In genomic region chr10:60418137-60418536, GRCm38 (mm10) we compare ENCODE assay signal across 8 mouse cellular contexts. TPM values are rescaled to one million over a fixed set of nuclear protein-coding genes. Genes with fewer than 3 reads are reported as not detected.
A peak's percentile ranks its signal among the peaks of the same experiment; 100 is the strongest.
DNase-seq lines count a peak whose midpoint lies in the region; ATAC-seq and TF ChIP-seq lines count a peak whose summit lies in the region.
"Had no signal": no experiment of that assay in that cellular context is flagged by ENCODE, and none has a peak within 500 bp of the region (broad histone marks: within the 10 kb centered on the region; RNA-seq: fewer than 3 reads in every experiment).

No protein-coding gene starts in this region.

- peak; percentile 63 for DNase-seq in ES-E14 (ENCODE audit: low read depth, low spot score)
- peak; percentile 54 for DNase-seq in adrenal gland, adult 2 months
- DNase-seq in embryo, embryonic 11 days: peak; percentile 79
- peak; percentile 59 for DNase-seq in heart, postnatal 0 days (ENCODE audit: low spot score)
- DNase-seq in layer of hippocampus, postnatal 14 days (ENCODE audit: low spot score in 2 of 2): peak; percentile 63 to 71
- DNase-seq in midbrain, embryonic 11.5 days (ENCODE audit: low spot score, missing footprints): peak; percentile 97
- peak; percentile 31 for DNase-seq in spleen, adult 12 weeks (ENCODE audit: low spot score)

- TF ChIP-seq EP300 in heart, postnatal 0 days (IDR thresholded peaks at IDR 0.05; ENCODE audit: low read depth): no peak

- no peak overlapping the region for H3K27ac ChIP-seq in ES-E14 (ENCODE audit: insufficient read depth, low read depth, low read length, poor library complexity, severe bottlenecking)
- no peak overlapping the region for H3K27ac ChIP-seq in heart, postnatal 0 days (ENCODE audit: low read depth)
- no peak overlapping the region for H3K27ac ChIP-seq in midbrain, embryonic 11.5 days (ENCODE audit: low read depth, low read length)
- H3K27ac ChIP-seq: limb, embryonic 15.5 days had no signal

- H3K9ac ChIP-seq in ES-E14 (ENCODE audit: insufficient read depth, low read depth, low read length, poor library complexity, severe bottlenecking): no peak overlapping the region
- no peak overlapping the region for H3K9ac ChIP-seq in heart, postnatal 0 days (replicated peaks; ENCODE audit: low read depth, low read length)
- H3K9ac ChIP-seq in midbrain, embryonic 11.5 days (ENCODE audit: low read length): no peak overlapping the region
- H3K9ac ChIP-seq: limb, embryonic 15.5 days had no signal

- no peak overlapping the region for H3K4me2 ChIP-seq in heart, postnatal 0 days (ENCODE audit: low read depth, low read length)
- no peak overlapping the region for H3K4me2 ChIP-seq in midbrain, embryonic 11.5 days
- H3K4me2 ChIP-seq: limb, embryonic 15.5 days had no signal

- H3K4me3 ChIP-seq in ES-E14 (ENCODE audit: insufficient read depth in 1 of 2, low read depth in 1 of 2, low read length in 2 of 2, poor library complexity in 1 of 2, severe bottlenecking in 1 of 2): no peak overlapping the region
- no peak overlapping the region for H3K4me3 ChIP-seq in heart, postnatal 0 days (ENCODE audit: low read depth, low read length)
- H3K4me3 ChIP-seq in midbrain, embryonic 11.5 days (ENCODE audit: low read depth, low read length): no peak overlapping the region
- H3K4me3 ChIP-seq: limb, embryonic 15.5 days had no signal

- peak; percentile 76 for TF ChIP-seq CTCF in heart, postnatal 0 days (IDR thresholded peaks at IDR 0.05; ENCODE audit: low read depth)

- no peak for ATAC-seq in heart, postnatal 0 days (ENCODE audit: insufficient read depth, low read depth)
- peak; percentile 59; the same call in 1 of the 2 replicates for ATAC-seq in midbrain, embryonic 11.5 days (ENCODE audit: low FRiP score)

- H3K27me3 ChIP-seq in heart, postnatal 0 days (ENCODE audit: control insufficient read depth, insufficient read depth, low read length): 0 out of 2 replicates have a peak, but pooled peaks cover 8% of the 10 kb centered on the region
- no peaks in the 10 kb centered on the region for H3K27me3 ChIP-seq in midbrain, embryonic 11.5 days (ENCODE audit: control insufficient read depth, insufficient read depth, low read length)

- peaks cover under 1 to 4% of the 10 kb centered on the region in 2 experiments; a peak in 1 of 4 replicates for H3K4me1 ChIP-seq in ES-E14 (ENCODE audit: control insufficient read depth in 2 of 2, insufficient read depth in 2 of 2, low read length in 2 of 2, poor library complexity in 1 of 2)
- no peaks in the 10 kb centered on the region for H3K4me1 ChIP-seq in heart, postnatal 0 days (ENCODE audit: control insufficient read depth, insufficient read depth)
- no peaks in the 10 kb centered on the region for H3K4me1 ChIP-seq in midbrain, embryonic 11.5 days (ENCODE audit: control insufficient read depth, insufficient read depth, low read length)
- H3K4me1 ChIP-seq: limb, embryonic 15.5 days had no signal

- no peaks in the 10 kb centered on the region for H3K36me3 ChIP-seq in ES-E14 (ENCODE audit: control insufficient read depth, insufficient read depth, low read length, poor library complexity, severe bottlenecking)
- H3K36me3 ChIP-seq in heart, postnatal 0 days (replicated peaks; ENCODE audit: control insufficient read depth, insufficient read depth, low read length): no peaks in the 10 kb centered on the region
- H3K36me3 ChIP-seq in midbrain, embryonic 11.5 days (ENCODE audit: control insufficient read depth, insufficient read depth, low read length): no peaks in the 10 kb centered on the region
- H3K36me3 ChIP-seq: limb, embryonic 15.5 days had no signal

- in situ Hi-C loops in ES-E14 (cut with MboI; ENCODE audit: low sequenced_read_pairs in 2 of 2, unreplicated experiment in 2 of 2): no loop called here

- WGBS in heart, postnatal 0 days: 15% methylated on average over 3 of the region's 3 CpGs
- 18% methylated on average over 3 of the region's 3 CpGs for WGBS in midbrain, embryonic 11.5 days

- no peaks in the 10 kb centered on the region for H3K9me3 ChIP-seq in ES-E14 (ENCODE audit: control insufficient read depth, insufficient read depth, low read depth, low read length)
- no peaks in the 10 kb centered on the region for H3K9me3 ChIP-seq in heart, postnatal 0 days (replicated peaks; ENCODE audit: control insufficient read depth, low read length)
- H3K9me3 ChIP-seq in midbrain, embryonic 11.5 days (ENCODE audit: control insufficient read depth, low read length): no peaks in the 10 kb centered on the region
- H3K9me3 ChIP-seq: limb, embryonic 15.5 days had no signal

TF ChIP-seq in ES-E14, 5 proteins besides CTCF, POLR2A, EP300 and RAD21:
- TF ChIP-seq HCFC1 (IDR thresholded peaks at IDR 0.05; ENCODE audit: borderline replicate concordance, insufficient read depth, low read length) (no peak), CHD2 (IDR thresholded peaks at IDR 0.05; ENCODE audit: low read depth, low read length) (no peak), MAFK (IDR thresholded peaks at IDR 0.05; ENCODE audit: insufficient read depth, low read depth, low read length) (no peak), ZNF384 (IDR thresholded peaks at IDR 0.05; ENCODE audit: low read depth, low read length) (no peak), ZC3H11A (IDR thresholded peaks at IDR 0.05; ENCODE audit: borderline replicate concordance, low read depth, low read length) (no peak)

RNA-seq across cellular contexts. Expression of gene Gm17455, which starts 18.6 kb away (rescaled TPM):
- 0.31 and 1.1 TPM in 2 replicates for total RNA-seq in ES-E14 (2012; rRNA removed)
- not detected for total RNA-seq in adrenal gland, adult 2 months (2021)
- polyA plus RNA-seq in adrenal gland, adult 2 months (2012; rRNA removed): 0.12 TPM in 1 of 2 replicates, not detected in the other
- total RNA-seq in heart, postnatal 0 days (2014; rRNA removed; ENCODE audit: low replicate concordance): not detected in 2 replicates
- 0.38 TPM in 2 replicates for polyA plus RNA-seq in heart, postnatal 0 days (2015; fragmentation: Nextera tagmentation; extraction: Ambion mirVana)
- 1 to 10 TPM; 2.2 to 3.1 TPM for total RNA-seq in layer of hippocampus, postnatal 14 days (2021)
- polyA plus RNA-seq in midbrain, embryonic 11.5 days (2014; fragmentation: Nextera tagmentation; extraction: Ambion mirVana): 3.0 and 3.7 TPM in 2 replicates

Comparison
In these comparisons a context has a peak if more than half of its experiments do, and no peak if none do; other contexts are left out.
1. DNase-seq: peak in every context shown above with its lines; median percentile 97 in midbrain, embryonic 11.5 days; 79 in embryo, embryonic 11 days; 67 in layer of hippocampus, postnatal 14 days; 63 in ES-E14; 59 in heart, postnatal 0 days; 54 in adrenal gland, adult 2 months; 31 in spleen, adult 12 weeks.